Mouse (Mus musculus) neural tube, embryonic 14.5 days (tissue): ENCODE results near the gene Tlk1. TPM values are rescaled to one million over a fixed set of nuclear protein-coding genes. Genes with fewer than 3 reads are reported as not detected.

Experiments used
- ATAC-seq: fragments of 200-750 bp; cut with Nextera tagmentation; 2 replicates; pipeline ENCODE4 v1.8.0; 2017; ENCODE audit warnings: low read depth, mild to moderate bottlenecking, moderate TSS enrichment, moderate library complexity
- H3K27ac ChIP-seq: fragments of 300-500 bp; sonication (generic); 2 replicates; pipeline ENCODE4 v1.5.1; 2014; ENCODE audit warnings: low read depth, mild to moderate bottlenecking, control low read depth, low read length, moderate library complexity, mixed read lengths
- H3K27me3 ChIP-seq: fragments of 300-500 bp; sonication (generic); 2 replicates; pipeline ENCODE4 v1.6.1; 2014; ENCODE audit warnings: low read length; ENCODE audit not compliant: control insufficient read depth, insufficient read depth
- H3K36me3 ChIP-seq: fragments of 300-500 bp; sonication (generic); 2 replicates; pipeline ENCODE4 v1.6.1; 2014; ENCODE audit warnings: low read length, mixed read lengths; ENCODE audit not compliant: control insufficient read depth, insufficient read depth
- H3K4me1 ChIP-seq: fragments of 300-500 bp; sonication (generic); 2 replicates; pipeline ENCODE4 v1.6.1; 2014; ENCODE audit warnings: low read length; ENCODE audit not compliant: control insufficient read depth, insufficient read depth
- H3K4me2 ChIP-seq: fragments of 300-500 bp; sonication (generic); 2 replicates; pipeline ENCODE4 v1.6.1; 2014; ENCODE audit warnings: mild to moderate bottlenecking, low read depth, low read length, control low read depth
- H3K4me3 ChIP-seq: fragments of 300-500 bp; sonication (generic); 2 replicates; pipeline ENCODE4 v1.5.1; 2014; ENCODE audit warnings: low read depth, low read length, control low read depth, mixed read lengths
- H3K9ac ChIP-seq: fragments of 300-500 bp; sonication (generic); replicated peaks from 2 replicates; pipeline ENCODE4 v1.6.1; 2014; ENCODE audit warnings: low read depth, mild to moderate bottlenecking, control low read depth, low read length, mixed read lengths
- H3K9me3 ChIP-seq: fragments of 300-500 bp; sonication (generic); 2 replicates; pipeline ENCODE4 v1.6.1; 2016; ENCODE audit warnings: low read length; ENCODE audit not compliant: control insufficient read depth
- WGBS: fragments of 180-500 bp; shearing (Covaris S2); extraction: QIAGEN DNeasy Blood & Tissue Kit; methylation state at CpG from one replicate; pipeline ENCODE4 v1.1.7; 2014; 5-methylcytosine and 5-hydroxymethylcytosine counted together
- polyA plus RNA-seq: library from polyadenylated mRNA; unstranded; fragments of >200 nt; fragmentation: Nextera tagmentation; extraction: Ambion mirVana; gene quantifications from 2 replicates; pipeline ENCODE4 v1.2.1, GENCODE M21; 2014

The Tlk1 gene
- polyA plus RNA-seq, 1 experiment from 2014 or later = 28.2 TPM

DNA sequence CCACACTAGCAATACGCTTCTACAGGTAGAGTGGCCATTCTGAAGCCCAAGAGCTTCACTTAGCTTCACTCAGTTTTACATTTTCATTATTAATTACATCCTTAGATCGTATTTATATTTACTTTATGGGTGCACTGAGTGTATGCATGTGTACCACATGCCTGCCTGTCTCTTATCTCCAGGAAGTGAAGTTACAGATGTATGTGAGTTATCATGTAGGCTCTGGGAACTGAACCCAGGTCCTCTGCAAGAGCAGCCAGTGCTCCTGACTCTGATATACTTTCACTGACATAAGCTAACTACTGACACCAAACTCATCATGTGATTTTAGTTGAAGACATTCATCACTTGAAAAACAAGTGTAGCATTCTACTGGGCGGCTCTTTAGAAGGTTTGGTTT is 36.2 kb downstream of the Tlk1 start:
- H3K36me3 ChIP-seq = no peaks in the 10 kb centered on the region
- no peak overlapping the region for H3K9ac ChIP-seq
- no peaks in the 10 kb centered on the region for H3K9me3 ChIP-seq
- H3K27ac ChIP-seq = no peak overlapping the region
- no peak overlapping the region for H3K4me2 ChIP-seq
- H3K27me3 ChIP-seq = no peaks in the 10 kb centered on the region
- 93% methylated on average over 3 of the region's 3 CpGs for WGBS
- H3K4me1 ChIP-seq = no peaks in the 10 kb centered on the region
- H3K4me3 ChIP-seq = no peak overlapping the region
- no peak for ATAC-seq

DNA sequence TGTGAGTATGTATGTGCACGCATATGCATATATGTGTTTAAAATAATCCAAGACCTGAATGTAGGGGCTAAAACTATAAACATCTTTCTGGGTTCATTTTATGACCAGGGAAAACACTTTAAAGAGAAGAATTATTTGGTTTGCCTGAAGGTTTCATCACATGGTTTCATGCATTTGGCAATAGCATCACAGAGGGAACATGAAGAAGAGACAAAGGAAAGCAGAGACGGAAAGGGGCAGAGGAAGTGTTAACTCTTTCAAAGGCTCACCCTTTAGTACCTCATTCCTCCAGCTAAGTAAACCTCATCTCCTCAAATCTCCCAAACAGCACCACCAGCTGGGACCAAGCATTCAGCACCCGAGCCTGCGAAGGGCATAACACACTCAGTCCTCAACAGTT is 41.1 kb downstream of the Tlk1 start:
- no peak overlapping the region for H3K4me3 ChIP-seq
- no peaks in the 10 kb centered on the region for H3K9me3 ChIP-seq
- H3K27ac ChIP-seq = no peak overlapping the region
- H3K4me1 ChIP-seq = no peaks in the 10 kb centered on the region
- no peaks in the 10 kb centered on the region for H3K36me3 ChIP-seq
- 81% methylated on average over 4 of the region's 4 CpGs for WGBS
- ATAC-seq = no peak
- no peaks in the 10 kb centered on the region for H3K27me3 ChIP-seq
- H3K4me2 ChIP-seq = no peak overlapping the region
- no peak overlapping the region for H3K9ac ChIP-seq

DNA sequence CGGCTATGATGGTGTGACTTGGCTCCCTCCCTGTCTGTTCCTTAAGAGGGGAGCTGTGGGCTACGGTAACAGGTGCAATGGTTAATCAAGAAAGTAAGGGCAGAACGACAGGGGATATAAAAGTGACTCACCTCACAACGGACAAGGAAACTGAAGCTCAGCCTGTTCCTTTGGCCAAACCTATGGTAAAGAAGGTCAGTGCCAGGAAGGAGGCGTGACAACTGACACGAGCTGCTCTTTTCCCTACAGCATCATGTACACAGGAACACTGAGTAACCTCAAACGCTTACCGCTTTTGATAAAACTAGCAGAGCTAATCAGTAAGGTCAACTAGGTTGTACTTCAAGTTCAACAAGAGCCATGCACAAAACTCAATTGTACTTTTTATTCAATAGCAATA is 42.0 kb downstream of the Tlk1 start:
- Histone ChIP-seq H3K36me3 (no peaks in the 10 kb centered on the region), H3K9ac (no peak overlapping the region), H3K9me3 (no peaks in the 10 kb centered on the region), H3K27ac (no peak overlapping the region), H3K4me2 (no peak overlapping the region), H3K4me3 (no peak overlapping the region), H3K27me3 (no peaks in the 10 kb centered on the region), H3K4me1 (no peaks in the 10 kb centered on the region)
- no peak for ATAC-seq
- WGBS = 81% methylated on average over 8 of the region's 8 CpGs

DNA sequence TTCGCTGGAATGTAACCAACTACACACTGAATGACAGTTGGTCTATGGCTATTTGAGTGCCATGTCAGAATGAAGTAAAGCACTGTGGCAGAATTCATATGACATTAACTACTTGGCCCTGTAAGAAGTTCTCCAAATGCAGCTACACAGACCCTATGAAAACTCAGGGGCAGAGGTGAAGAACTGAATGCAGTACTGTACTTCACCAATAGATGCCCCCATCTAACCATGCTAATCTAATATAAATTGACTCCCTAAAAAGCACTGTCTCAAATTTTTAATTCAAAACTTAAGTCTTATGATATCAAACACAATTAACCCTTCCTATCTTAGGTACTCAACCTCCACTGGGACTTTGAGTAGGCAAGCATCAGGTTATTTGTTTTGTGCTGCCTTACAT is 45.9 kb downstream of the Tlk1 start:
- no peak overlapping the region for H3K4me3 ChIP-seq
- H3K4me2 ChIP-seq = no peak overlapping the region

DNA sequence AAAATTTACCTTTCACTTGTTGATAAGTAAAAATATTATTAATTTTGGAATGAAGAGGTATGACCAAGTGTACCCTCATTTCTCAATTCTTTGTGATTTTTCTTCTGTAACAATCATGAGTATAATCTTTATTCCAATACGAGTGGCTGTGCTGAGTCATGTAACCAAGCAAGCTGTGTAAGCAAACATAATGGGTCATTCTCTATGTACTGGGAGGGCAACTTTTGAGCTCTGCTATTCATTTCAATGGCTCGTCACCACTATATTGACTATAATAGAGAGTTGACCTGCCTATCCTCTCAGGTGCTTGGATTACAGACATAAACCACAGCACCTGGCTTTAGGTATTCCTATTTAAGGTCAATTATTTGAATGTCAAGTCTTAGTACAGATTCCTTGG is 48.8 kb downstream of the Tlk1 start:
- H3K4me2 ChIP-seq = no peak overlapping the region
- H3K36me3 ChIP-seq = no peaks in the 10 kb centered on the region
- 75% methylated on average over 2 of the region's 2 CpGs for WGBS
- H3K27ac ChIP-seq = no peak overlapping the region
- no peak overlapping the region for H3K4me3 ChIP-seq
- no peaks in the 10 kb centered on the region for H3K27me3 ChIP-seq
- H3K9me3 ChIP-seq = no peaks in the 10 kb centered on the region
- ATAC-seq = no peak
- no peaks in the 10 kb centered on the region; the same call in 1 of the 2 replicates for H3K4me1 ChIP-seq
- H3K9ac ChIP-seq = no peak overlapping the region

More for the DNA sequence above, 45.9 kb downstream of the Tlk1 start:
- no peaks in the 10 kb centered on the region for H3K9me3 ChIP-seq
- H3K27ac ChIP-seq = no peak overlapping the region
- H3K36me3 ChIP-seq = no peaks in the 10 kb centered on the region
- WGBS = 100% methylated on average over 1 of the region's 1 CpGs
- peak; percentile 51; the same call in 1 of the 2 replicates for ATAC-seq
- no peaks in the 10 kb centered on the region; the same call in 1 of the 2 replicates for H3K4me1 ChIP-seq
- H3K27me3 ChIP-seq = no peaks in the 10 kb centered on the region
- no peak overlapping the region for H3K9ac ChIP-seq

DNA sequence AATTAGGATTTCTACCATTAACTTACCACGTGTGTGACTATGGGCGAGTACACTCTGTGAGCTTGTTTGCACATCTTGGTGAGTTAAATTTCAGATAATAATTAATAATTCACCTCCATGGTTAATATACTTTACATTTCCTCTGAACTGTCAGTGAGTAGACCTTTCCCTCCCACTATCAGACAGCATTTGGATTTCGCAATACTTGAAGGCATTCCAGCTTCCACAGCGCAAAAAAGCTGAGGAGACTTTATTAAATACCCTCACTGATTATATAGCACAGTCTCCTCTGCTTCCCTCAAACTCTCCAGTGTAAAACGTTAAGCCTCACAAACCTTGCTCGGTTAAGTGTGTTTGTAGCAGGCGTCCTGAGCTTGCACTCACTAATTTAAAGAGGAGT is 60.8 kb downstream of the Tlk1 start:
- Histone ChIP-seq H3K4me1 (no peaks in the 10 kb centered on the region), H3K27ac (no peak overlapping the region)
- 87% methylated on average over 7 of the region's 7 CpGs for WGBS

DNA sequence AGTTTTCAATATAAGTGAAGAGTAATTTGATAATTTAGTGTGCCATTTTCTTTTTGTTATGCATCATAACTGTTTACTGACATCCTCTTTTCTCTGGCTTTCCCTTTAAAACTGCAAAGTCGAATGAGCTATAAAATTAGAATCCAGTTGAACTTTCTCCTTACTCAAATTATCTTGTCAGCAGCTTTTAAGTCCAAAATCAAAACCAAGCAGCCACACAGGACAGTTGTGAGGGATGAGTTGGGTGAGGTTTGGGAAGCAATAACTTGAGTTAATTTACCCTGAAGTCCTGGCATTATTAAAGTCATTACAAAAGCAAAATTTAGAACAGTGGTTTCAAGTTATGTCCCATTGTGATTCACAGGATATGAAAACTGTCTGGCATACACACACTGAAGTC is 62.8 kb downstream of the Tlk1 start:
- 82% methylated on average over 1 of the region's 1 CpGs for WGBS
- Histone ChIP-seq H3K9me3 (no peaks in the 10 kb centered on the region), H3K36me3 (no peaks in the 10 kb centered on the region), H3K4me2 (no peak overlapping the region), H3K27ac (no peak overlapping the region), H3K4me3 (no peak overlapping the region), H3K27me3 (no peaks in the 10 kb centered on the region), H3K9ac (no peak overlapping the region), H3K4me1 (no peaks in the 10 kb centered on the region)
- ATAC-seq = no peak

More for the DNA sequence above, 60.8 kb downstream of the Tlk1 start:
- Histone ChIP-seq H3K9me3 (no peaks in the 10 kb centered on the region), H3K36me3 (no peaks in the 10 kb centered on the region), H3K9ac (no peak overlapping the region), H3K4me2 (no peak overlapping the region), H3K4me3 (no peak overlapping the region), H3K27me3 (no peaks in the 10 kb centered on the region)
- no peak for ATAC-seq

DNA sequence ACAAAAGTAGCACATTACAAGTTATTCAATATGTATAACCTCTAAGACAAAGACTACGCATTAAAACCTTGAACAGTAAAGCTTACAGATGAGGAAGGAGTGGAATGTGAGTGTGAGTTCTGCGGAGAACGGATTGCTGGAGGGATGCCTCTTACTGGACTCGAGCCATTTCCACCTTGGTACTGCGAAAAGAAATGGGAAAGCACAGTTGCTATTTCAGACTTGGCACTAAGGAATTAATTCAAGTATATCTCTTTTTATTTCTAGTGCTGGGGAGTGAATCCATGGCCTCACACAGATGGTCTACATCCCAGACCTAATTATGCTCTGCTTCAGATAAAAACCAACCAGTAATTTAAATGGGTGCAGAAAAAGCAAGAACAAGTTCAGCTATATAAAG is 73.4 kb downstream of the Tlk1 start:
- WGBS = 97% methylated on average over 5 of the region's 5 CpGs
- no peak for ATAC-seq
- H3K27ac ChIP-seq = no peak overlapping the region
- H3K9me3 ChIP-seq = no peaks in the 10 kb centered on the region
- H3K4me1 ChIP-seq = no peaks in the 10 kb centered on the region
- no peak overlapping the region for H3K4me3 ChIP-seq
- H3K27me3 ChIP-seq = no peaks in the 10 kb centered on the region
- peaks cover 6% of the 10 kb centered on the region for H3K36me3 ChIP-seq
- no peak overlapping the region for H3K4me2 ChIP-seq
- no peak overlapping the region for H3K9ac ChIP-seq

DNA sequence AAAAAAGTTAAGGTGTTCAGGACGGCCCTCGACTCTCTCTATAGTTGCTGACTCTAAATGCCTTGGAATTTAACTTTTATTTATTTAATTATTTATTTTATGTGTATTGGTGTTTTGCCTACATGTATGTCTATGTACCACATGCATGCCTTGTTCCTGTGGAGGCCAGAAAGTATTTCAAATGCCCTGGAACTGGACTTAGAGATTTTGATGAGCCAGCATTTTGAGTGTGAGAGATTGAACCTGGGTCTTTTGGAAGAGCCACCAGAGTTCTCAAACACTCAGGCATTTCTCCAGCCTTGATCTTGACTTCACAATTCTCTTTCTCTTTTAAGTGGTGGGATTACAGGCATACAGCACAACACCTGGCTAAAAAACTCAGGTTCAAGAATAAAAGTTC is 73.9 kb downstream of the Tlk1 start:
- no peak for ATAC-seq
- WGBS = 95% methylated on average over 2 of the region's 2 CpGs
- H3K9me3 ChIP-seq = no peaks in the 10 kb centered on the region

DNA sequence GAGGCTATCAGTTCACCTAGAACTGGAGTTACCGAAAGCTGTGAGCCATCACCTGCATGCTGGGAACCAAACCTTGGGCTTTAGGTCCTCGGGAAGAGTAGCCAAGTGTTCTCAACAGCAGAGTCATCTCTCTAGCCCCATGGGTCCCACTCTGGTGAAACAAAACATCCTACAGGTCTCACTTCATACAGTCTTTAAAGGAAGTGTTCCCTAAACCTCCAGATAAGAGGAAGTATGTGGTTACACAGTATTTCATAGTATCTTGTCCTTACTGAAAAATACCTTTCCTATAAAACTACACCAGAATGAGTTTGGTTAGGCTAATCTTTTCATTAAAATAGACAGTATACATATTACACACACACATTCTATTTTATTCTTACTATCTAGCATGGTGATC is 82.9 kb downstream of the Tlk1 start:
- Histone ChIP-seq H3K9me3 (no peaks in the 10 kb centered on the region), H3K4me3 (no peak overlapping the region), H3K9ac (no peak overlapping the region), H3K27me3 (no peaks in the 10 kb centered on the region), H3K27ac (no peak overlapping the region), H3K4me1 (no peaks in the 10 kb centered on the region), H3K4me2 (no peak overlapping the region), H3K36me3 (peaks cover 16% of the 10 kb centered on the region; the same call in 1 of the 2 replicates)
- ATAC-seq = no peak
- WGBS = 87% methylated on average over 2 of the region's 2 CpGs

More for the DNA sequence above, 73.9 kb downstream of the Tlk1 start:
- Histone ChIP-seq H3K36me3 (peaks cover 6% of the 10 kb centered on the region), H3K4me2 (no peak overlapping the region), H3K27me3 (no peaks in the 10 kb centered on the region), H3K4me3 (no peak overlapping the region), H3K4me1 (no peaks in the 10 kb centered on the region), H3K27ac (no peak overlapping the region), H3K9ac (no peak overlapping the region)
